Mouse (Mus musculus) thymus, adult 2 months (tissue): ENCODE measurements around the gene Pxylp1.

Experiments
- CTCF ChIP-seq: fragments of 200-500 bp; IDR thresholded peaks from 2 replicates; pipeline ENCODE4 v1.5.1; 2012; ENCODE audit warnings: mild to moderate bottlenecking, control low read depth, low read length, moderate library complexity, borderline replicate concordance; ENCODE audit not compliant: control insufficient read depth, poor library complexity, insufficient read depth; ENCODE audit errors: extremely low read depth
- POLR2A ChIP-seq: fragments of 200-500 bp; IDR thresholded peaks from 2 replicates; pipeline ENCODE4 v1.6.1; 2012; ENCODE audit warnings: mild to moderate bottlenecking, low read length, control low read depth, moderate library complexity; ENCODE audit not compliant: control insufficient read depth, poor library complexity, insufficient read depth; ENCODE audit errors: extremely low read depth

GRCm38 (mm10) chr9:96838864-96839263, 53.6 kb downstream of the Pxylp1 start:
- TF ChIP-seq POLR2A (no peak), CTCF (no peak)
